Mouse (Mus musculus) gonadal fat pad, adult 2 months (tissue): ENCODE data around the gene Cpm. TPM values are rescaled to one million over a fixed set of nuclear protein-coding genes. Genes with fewer than 3 reads are reported as not detected.

Experiments
- DNase-seq: peaks from one replicate; pipeline ENCODE4 v3.0.0-alpha.2; 2012; ENCODE audit warnings: low read depth
- polyA plus RNA-seq: library from polyadenylated mRNA; depleted of rRNA; stranded (reverse); fragments of >200 nt; gene quantifications from 2 replicates; pipeline ENCODE4 v1.2.3, GENCODE M21; 2012

Gene Cpm
- polyA plus RNA-seq, 1 experiment, result 13.7 TPM

DNA sequence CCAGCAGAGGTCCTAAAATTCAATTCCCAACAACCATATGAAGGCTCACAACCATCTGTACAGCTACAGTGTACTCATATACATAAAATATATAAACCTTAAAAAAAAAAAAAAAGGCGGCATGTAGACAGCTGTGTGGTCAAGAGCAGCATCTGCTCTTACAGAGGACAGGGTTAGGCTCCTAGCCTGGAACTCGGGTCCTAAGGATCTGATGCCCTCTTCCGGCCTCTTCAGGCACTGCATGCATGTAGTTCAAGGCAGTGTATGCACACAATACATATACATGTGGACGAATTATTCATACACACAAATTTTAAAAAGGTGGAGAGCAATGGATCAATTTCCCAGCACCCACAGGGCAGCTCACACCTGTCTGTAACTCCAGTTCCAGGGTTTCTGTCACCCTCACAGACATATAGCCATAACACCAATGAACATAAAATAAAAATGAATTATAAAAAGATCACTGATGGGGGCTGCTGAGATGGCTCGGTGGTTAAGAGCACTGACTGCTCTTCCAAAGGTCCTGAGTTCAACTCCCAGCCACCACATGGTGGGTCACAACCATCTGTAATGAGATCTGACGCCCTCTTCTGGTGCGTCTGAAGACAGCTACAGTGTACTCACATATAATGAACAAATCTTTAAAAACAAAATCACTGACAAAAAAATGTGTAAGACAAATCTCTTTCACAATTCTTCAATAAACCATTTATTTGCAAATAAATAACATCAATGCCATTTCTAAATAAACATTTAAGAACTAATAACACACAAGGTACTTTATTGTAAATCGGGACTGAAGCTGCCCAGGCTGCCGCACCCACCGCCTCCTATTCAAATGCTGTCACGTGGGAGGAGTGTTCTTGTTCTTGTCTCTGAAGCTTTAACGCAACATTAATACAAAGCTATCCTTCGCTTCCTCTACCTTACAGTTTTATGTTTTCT is 59.2 kb downstream of the Cpm start:
- no peak for DNase-seq

DNA sequence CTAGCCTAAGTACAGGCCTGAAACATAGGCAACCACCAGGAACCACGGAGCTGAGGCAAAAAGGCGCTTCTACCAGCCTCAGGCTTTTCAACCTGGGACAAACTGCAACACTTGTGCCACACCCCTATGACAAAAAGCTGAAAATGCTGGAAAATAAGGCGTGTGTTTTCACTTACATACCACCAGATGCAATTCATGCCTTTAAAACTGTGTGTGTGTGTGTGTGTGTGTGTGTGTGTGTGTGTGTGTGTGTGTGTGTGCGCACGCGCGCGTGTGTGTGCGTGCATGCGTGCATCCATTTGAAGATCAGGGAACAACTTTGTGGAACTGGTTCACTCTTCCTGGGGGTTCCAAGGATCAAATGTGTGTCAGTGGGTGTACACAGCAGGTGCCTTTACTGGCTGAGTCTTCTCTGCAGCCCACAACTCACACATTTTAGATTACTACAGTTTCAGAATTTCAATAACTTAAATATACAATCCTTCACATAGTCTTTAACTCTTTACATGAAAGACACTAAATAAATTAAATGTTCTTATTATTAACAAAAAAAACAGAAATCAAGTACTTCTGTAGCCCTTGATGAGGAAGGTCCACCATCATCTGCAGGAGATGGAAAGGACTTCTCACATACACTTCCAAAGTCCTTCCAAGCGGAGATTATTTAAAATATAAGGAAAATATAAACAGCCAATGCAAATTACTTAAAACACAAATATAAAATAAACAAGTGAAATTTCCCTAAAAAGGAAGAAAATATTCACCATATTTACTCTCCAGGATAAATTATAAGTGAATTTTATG is 60.2 kb downstream of the Cpm start:
- DNase-seq, result no peak

DNA sequence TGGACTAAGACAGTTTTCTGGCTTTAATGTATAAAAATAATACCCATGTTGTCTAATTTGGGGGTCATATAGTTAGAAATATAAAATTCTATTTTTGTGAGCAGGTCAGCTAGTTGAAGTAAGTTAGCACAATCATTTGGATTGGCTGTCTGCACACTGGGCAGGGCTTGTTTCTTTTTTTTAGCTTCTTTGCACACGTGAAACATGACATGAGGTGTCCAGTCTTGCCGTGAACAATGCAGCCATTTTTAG is 60.7 kb downstream of the Cpm start:
- DNase-seq, result no peak

DNA sequence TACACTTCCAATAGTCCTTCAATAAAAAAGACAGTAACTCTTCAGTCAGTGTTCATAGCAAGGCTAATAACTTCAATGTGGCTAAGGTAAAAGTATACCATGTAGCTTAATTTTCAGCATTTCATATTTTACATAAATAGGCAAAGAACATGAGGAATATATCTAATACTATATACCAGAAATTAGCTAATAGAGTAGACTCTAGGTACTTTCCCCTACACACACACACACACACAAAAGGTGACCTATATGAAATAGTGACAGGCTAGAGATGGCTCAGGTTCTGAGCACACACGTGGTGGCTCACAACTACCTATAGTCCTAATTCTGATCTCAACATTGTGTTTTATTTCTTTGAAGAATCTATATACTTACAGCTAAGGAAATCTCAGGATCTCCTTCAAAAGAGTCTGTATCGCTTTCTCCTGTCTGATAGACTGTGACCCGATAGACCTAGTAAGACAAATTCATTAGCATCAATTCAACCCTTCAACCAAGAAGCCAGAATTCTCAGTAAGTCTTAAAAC is 61.5 kb downstream of the Cpm start:
- no peak for DNase-seq

DNA sequence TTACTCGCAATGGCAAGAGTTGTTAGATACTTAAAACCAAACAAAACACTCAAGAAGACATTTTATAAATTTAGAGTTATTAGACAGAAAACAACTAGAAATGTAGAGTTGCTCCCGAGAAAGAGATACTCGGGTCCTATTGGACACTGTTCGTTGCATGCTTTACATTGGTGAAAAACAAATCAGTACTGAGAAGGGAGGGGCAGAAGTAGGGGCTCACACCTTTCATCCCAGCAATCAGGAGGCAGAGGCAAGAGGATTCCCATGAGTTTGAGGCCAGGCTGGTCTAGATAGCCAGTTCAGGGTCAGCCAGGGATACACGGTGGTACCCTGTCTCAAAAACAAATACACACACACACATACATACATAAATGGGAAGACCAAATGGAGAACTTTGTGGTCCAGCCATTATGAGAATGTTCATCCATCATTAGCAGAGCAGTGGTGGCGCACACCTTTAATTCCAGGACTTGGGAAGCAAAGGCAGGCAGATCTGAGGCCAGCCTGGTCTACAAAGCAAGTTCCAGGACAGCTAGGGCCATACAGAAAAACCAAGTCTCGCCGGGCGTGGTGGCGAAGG is 62.2 kb downstream of the Cpm start:
- DNase-seq, result no peak

DNA sequence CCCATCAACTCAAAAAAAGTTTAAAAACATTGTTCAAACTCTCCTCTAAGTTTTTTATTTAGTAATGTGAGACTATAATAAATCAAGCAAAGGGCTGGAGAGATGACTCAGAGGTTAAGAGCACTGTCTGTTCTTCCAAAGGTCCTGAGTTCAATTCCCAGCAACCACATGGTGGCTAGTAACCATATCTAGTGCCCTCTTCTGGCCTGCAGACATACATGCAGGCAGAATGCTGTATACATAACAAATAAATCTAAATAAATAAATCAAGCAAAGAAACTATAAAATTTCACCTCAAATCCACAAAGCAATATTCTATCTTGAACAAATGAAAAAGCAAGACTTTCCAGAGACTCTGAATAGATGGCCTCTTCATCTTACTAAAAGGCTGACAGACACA is 62.9 kb downstream of the Cpm start:
- no peak for DNase-seq

DNA sequence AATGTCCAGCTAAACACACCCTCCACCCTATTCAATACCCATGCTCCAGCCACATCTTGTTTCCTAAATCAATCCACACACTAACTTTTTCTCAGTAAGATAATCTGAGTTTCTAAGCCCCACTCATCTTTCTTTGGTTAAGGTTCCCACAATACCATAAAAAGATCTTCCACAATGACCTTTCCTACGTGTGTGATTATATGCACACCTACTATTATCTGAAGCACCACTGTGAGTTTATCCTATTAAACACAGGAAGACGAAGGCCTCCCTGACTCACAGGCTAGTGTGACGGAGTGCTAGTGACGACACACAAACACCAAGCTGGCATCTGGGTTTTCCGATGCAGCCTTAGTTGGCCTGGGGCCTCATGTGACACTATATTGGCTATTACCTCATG is 63.7 kb downstream of the Cpm start:
- no peak for DNase-seq

DNA sequence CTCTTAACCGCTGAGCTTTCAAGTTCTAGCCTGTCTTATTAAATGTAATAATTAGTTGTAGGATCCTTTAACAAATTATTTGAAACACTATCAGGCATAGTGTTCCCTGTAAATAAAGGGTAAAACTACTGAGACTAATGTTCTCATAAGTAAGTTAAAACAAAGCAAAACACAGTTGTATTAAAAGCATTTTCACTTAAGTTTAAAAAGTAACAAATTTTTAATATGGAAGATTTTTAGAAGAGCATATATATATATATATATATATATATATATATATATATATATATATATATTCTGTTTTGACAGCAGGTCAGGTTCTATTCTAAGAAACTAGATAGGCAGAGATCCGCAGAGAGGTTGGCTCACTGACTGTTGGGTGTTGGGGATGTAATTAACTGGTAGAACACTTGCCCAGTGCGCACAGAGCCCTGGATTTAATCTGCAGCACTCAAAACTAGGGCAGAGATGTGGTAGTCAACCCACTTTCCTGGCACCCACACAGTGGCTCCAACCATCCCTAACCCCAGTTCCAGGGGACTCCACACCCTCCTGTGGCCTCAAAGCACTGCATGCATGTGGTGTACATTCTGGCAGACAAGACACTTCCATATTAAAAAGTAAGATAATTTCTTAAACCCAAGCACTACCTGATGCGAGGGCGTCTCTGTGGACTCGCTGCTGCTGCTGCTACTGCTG is 65.1 kb downstream of the Cpm start:
- DNase-seq, result no peak

DNA sequence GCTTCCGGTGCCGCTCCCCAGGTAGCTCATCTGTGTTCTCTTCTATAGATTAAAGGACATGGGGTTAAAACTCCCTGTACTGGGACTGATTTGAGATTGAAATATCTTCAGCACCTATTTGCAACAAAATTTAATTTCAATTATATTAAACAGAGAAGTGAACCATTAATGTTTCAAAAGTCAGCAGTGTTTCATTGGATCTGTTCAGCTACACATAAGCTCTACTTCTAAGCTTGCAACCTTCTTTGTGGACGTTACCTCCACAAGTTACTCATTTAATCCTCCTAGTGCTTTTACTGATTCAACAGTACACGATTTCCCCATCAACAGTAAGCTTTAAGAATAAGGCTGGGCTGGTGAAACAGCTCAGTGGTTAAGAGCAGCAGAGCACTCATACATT is 65.7 kb downstream of the Cpm start:
- DNase-seq, result no peak

DNA sequence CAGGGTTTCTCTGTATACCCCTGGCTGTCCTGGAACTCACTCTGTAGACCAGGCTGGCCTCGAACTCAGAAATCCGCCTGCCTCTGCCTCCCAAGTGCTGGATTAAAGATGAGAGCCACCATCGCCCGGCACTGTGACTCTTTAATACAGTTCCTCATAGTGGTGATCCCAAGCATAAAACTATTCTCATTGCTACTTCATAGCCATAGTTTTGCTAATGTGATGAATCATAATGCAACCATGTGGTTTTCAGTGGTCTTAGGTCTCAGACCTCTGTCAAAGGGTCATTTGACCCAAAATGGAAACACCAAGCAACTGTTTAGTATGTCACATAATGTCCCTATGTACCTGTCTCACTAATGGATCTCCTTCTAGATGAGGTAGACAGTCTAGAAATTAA is 66.3 kb downstream of the Cpm start:
- no peak for DNase-seq

DNA sequence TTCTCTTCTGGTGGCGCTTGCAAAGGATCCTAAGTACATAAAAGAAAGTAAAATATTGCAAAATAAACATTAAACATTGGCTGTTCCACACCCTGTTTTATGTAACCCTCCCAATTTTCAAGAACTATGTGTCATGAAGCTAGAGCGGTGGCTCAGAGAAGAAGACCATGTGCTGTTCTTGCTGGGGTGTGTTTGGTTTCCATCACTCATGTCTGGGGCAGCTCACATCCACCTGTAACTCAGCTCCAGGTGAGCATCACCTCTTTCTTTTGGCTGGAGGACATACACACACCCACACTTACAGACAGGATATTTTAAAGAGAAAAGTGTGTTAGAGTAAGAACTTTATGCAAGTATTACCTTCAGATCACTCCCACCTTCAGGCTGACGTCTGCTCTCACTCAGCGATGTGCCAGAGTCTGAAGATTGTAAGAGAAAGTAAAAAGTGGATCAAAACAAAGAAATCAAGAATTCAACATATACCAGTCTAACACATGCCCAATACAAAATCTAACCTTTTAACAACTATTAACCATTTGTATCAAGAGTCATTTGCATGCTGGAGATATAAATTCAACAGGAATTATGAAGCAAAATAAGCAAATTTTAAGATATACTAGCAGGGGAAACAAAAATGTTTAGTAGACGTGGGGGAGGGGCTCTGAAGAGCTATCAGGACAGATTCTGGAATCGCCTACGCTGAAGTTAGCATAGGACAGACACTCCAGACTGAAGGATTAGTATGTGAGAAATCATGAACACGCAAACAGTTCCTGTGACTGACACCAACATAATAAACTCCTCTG is 66.9 kb downstream of the Cpm start:
- DNase-seq, result no peak

DNA sequence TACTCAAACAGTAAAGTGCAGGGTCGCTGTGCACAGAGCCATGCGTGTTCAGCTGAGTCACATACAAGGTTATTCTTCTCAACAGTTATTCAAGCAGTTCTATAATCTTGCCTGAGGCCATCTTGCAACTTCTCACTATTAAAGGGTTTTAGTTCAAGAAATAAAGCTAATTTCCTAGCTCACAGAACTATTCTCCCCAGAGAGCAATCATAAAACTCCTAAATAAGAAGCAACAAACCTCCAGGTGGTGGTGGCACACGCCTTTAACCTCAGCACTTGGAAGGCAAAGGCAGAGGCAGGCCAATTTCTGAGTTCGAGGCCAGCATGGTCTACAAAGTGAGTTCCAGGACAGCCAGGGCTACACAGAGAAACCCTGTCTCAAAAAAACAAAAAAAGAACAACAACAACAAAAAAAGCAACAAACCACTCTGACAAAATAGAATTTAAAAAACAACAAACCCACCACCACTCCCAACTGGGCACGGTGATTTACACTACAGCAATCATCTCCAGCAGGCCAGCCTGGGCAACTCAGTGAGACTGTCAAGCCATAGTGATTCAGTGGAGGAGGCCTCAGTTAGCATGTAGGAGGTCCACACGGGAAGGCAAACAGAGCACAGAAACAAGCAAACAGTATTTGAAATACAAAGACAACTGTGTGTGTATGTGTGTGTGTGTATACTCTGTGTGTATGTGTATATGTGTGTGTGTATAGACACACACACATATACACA is 67.7 kb downstream of the Cpm start:
- DNase-seq, result no peak

DNA sequence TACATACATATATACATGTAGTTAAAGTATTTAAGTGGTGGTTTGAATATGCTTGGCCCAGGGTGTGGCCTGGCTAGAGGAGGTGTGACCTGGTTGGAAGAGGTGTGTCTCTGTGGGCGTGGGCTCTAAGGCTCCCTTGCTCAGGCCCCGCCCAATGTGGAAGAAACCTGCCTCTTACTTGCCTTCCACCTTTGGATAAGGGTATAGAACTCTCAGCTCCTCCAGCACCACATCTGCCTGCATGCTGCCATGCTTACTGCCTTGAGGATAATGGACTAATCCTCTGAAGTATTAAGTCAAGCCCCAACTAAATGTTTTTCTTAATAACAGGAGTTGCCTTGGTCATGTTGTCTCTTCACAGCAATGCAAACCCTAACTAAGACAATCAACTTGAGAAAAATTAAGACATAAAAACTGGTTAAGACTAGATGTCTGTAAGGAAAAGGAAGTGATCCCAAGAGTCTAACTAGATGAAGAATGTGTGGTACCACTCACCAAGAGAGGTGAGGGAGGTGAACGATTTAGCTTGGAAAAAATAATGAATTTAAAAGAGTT is 68.3 kb downstream of the Cpm start:
- no peak for DNase-seq

DNA sequence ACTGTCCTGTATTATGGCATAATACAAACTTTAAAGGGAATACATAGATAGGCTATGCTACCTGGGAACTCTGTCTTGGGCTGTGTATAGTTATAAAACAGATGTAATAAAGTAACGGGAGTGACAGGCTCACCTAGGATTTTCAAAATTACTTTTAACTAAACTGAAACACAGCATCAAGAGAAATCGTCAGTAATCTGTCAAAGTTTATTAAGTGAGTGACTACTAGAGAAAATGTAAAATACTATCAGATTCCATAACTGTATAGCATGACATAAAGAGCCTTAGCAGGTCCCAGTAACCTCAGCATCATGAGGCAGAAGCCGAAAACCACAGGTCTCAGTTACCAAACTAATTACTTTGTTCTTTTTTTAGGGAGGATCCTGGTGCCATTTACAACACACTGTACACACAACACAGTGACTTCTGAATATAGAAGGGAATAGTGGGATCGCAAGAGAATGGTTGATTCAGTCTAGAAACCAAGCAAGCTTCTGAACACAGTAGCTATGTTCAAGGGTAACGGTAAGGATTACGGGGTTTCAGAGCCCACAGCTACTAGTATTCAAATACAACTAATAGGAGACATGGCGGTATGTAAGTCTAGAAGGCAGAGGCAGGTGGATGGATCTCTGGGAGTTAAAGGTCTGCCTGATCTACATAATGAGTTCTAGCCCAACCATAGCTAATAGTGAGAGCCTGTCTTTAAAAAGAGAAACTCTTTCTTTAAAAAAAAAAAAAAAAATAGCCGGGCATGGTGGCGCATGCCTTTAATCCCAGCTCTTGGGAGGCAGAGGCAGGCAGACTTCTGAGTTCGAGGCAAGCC is 69.2 kb downstream of the Cpm start:
- no peak for DNase-seq

DNA sequence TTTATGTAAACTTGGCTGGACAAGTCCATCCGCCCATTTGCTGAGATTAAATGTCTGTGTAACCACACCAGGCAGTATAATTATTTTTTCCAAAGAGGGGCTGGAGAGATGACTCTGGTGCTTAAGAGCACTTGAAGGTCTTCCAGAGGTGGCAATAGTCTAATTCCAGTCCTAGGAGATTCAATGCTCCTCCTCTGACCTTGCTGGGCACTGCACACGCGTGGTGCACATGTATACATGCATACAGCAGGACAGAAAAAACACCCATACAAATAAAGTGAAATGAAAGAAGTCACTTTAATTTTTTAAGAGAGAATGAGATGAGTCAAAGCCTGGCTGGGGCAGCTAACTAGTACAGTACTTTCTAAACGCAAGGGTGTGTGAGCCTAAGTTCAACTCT is 70.6 kb downstream of the Cpm start:
- DNase-seq, result no peak

DNA sequence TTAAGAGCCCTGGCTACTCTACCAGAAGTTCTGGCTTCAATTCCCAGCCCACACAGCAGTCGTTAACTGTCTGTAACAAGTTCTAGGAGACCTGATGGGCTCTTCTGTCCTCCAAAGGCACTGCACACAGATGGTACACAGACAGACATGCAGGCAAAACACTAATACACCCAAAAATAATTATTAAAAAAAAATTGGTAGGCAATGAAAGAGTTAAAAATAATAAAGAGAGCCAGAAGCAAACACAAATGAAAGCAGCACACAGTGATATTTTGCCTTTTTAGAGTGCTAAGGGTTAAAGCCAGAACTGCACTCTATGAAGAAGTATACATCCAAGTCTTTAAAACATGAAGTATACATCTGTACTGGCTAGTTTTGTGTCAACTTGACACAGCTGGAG is 71.2 kb downstream of the Cpm start:
- no peak for DNase-seq

DNA sequence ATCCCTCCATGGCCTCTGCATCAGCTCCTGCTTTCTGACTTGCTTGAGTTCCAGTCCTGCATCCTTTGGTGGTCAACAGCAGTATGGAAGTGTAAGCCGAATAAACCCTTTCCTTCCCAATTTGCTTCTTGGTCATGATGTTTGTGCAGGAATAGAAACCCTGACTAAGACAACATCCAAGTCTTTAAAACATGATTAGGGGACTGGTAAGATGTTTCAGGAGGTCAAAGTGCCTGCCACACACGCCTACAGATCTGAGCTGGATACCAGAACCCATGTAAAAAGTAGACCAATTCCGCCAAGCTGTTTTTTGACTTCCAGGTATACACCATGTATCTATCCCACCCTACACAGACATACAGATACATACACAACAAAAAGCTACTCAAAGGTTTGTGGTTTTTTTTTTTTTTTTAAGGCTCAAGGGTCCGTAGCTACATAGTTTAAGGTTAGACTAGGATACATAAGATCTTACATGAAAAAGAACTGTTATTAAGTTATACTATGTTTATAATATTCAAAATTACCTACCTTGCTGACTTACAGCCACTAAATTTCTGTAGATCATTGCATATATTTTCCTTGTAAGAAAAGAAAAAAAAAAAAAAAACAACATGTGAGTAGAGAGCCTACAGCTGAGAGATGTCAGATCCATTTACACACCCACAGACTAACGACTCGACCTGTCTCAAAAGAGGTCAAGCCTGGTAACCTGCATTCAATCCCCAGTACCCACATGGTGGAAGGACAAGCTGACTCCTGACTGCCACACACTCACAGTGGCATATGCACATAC is 71.9 kb downstream of the Cpm start:
- DNase-seq, result no peak

DNA sequence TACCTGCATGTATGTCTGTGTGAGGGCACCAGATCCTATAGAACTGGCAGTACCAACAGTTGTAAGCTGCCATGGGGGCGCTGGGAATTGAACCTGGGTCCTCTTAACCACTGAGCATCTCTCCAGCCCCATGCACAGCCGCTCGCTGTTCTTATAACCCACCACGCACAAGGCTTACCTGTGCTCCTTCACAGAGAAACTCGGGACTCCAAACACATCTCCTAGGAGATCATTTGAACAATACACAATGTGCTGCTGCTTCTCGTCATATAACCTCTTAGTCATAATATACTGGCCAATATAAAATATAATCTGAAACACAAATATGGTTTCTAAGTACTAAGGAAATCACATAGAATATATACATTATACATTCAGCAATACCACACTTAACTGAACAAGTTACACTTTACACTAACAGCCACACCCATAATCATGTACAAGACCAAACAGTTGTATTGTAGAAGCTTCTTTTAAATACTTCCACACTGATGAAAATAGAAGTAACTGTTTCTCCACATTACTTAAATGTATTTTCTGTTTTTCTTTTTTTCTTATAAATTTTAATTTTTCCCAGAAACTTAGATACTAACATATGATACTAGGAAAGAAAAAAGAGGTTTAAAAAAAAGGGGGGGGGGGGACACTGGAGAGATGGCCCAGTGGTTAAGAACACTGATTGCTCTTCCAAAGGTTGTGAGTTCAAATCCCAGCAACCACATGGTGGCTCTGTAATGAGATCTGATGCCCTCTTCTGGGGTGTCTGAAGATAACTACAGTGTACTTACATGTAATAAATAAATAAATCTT is 72.9 kb downstream of the Cpm start:
- no peak for DNase-seq
